Mouse (Mus musculus) c-Kit-positive CD71-positive TER-119-negative erythroid progenitor cells, embryonic 14.5 days (primary cell): ENCODE measurements around the gene Cdhr2.

Experiments used
- DNase-seq: peaks from one replicate; pipeline ENCODE4 v3.0.0-alpha.2; 2013; ENCODE audit warnings: low read depth

Gene Cdhr2

DNA sequence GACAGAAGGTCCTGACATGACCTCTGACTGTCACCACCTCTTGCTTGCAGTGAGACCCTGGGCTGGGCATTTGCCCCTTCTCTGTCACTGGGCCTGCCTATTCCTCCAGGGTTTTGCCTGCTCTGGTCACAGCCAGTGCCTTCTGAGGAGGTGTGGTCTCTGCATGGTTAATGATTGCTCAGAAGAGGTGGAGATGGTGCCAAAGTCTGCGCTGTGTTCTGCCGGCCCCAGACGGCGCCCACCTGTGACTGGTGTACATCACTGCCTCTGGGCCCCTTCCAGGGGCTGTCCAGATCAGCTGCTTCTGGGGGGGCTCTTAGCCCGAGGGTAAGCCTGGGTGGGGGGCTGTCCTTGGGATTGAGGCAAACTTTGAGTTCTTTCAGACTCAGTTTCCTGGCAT, at the start of gene Cdhr2:
Gene Cdhr2 (plus strand): TSS at position 219 of the 400 bp plus-strand sequence.
- no peak for DNase-seq

DNA sequence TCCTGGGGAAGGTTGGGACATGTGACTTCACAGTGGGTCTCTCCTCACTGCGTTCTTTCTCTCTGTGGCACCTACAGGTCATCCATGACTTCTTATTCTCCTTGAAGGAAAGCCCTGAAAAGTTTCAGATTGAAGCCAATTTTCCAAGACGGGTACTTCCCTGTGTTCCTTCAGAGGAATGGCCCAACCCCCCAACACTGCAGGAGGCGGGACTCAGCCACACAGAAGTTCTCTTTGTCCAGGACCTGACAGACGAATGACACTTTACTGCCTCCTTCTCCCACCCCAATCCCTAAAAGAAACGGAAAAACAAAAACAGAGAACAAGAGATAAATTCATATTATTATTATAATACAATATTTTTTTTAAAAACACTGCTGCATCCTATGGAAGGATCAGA, 40.4 kb upstream of the Cdhr2 start:
- DNase-seq = no peak

DNA sequence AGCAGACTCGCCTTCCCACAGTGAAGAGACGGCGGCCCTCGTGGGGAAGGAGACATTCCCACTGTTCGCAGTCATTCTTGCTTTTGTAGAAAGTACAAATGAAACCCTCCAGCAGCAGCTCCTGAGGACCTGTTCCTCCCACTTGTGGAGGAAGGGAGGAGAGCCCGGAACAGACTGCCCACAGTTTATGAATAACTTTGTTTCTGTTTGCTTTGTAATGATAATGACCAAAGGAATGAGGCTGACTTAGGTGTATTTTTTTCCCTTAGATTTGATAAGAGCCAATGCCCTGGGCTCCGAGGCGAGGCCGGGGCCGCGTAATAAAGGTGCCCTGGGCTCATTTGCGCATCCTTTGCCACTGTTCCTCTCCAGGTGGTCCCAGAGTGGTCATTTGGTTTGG, 39.9 kb upstream of the Cdhr2 start:
- DNase-seq = no peak

DNA sequence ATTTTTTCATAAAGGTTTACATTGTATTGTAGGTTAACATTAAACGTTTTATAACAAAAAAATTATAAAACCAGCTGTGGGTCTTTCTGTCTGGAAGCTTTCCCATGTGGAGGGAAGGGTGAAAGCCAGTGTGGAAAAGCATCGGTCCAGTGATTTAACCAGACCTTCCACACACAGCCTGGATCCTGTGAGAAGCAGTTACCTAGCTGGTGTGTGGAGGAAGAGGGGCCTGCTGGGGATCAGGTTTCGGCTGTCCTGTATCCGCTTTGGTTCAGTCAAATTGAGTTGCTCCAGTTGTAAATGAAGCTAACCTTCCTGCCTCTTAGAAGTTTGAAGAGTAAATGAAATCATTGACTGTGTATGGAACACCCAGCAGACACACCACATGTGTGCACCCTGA, 37.3 kb upstream of the Cdhr2 start:
- no peak for DNase-seq

DNA sequence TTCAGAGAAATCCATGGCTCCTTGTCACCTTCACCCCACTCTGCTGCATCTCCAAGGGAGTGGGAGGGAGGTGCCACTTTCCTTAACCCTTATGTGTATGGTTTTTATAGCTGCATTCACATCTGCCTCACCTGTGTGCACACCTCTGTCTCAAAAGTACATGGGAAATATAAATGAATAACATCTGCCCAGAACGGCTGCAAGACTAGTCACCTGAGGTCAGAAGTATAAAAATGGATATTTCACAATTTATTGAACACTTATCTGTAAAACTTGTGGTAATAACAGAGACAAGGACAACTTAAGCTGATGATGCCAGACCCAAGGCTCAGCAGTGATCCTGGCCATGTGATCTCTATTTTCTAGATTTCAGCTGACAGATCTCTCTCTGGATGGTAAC, 36.8 kb upstream of the Cdhr2 start:
- no peak for DNase-seq

DNA sequence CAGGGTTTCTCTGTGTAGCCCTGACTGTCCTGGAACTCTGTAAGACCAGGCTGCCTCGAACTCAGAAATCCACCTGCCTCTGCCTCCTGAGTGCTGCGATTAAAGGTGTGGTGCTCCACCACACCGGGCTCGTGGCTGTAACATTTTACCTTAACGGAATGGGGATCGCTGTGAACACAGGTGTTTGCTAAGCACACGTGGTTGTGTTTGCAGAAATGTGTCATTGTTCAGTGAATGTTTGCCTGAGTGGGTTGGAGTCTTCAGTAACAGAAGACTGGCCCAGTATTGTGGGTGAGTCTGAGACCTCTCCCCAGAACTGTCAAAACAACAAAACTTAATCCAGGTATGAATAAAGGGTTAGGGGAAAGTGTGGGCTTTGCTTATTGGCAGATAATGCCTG, 36.2 kb upstream of the Cdhr2 start:
- no peak for DNase-seq

DNA sequence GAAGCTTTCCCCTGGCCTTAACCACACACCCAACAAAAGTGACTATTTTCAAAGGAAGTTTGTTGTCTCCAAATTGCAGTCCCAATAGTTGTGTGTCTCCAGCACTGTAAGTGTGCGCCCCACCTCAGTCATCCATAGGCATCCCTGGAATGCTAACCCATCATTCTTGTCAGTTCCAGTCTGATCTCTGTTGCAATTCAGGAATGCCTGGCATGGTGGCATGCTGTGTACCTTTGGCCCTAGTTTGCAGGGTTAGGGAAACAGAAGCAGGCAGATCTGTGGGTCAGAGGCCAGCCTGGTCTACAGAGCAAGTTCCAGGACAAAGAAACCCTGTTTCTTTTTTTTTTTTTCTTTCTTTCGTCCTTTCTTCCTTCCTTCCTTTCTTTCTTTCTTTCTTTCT, 30.8 kb upstream of the Cdhr2 start:
- no peak for DNase-seq

DNA sequence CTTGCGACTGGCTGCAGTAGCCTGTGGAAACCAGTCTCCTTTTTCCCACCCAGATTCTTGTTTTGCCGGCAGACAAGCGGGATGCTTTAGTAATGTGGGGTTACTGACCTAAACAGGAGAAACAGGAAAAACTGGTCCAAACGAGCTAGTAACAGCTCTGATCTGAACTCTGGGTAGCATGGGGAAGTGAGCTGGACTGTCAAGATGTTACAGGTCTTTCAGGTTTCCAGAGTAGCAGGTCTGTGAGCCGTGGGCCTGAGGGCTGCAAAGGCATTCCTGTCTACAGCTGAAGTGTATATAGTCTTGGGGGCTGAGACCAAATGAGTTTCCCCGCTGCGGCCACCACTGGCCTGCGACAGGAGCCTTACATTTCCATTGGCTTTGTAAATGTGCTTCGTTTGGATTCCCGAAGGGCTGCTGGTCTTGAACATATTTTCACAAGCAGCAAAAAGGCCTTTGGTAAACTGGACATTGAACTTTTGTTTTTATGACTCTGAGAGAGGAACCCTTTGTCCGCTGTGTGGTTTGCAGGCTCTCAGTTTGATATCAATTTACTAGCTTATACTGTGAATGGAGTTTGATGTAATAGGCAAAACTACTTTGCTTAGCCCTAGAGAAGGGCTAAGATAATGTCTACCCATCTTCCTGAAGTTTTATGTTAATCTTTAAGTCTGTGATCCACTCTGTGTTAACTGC, 25.2 kb upstream of the Cdhr2 start:
- DNase-seq = no peak

DNA sequence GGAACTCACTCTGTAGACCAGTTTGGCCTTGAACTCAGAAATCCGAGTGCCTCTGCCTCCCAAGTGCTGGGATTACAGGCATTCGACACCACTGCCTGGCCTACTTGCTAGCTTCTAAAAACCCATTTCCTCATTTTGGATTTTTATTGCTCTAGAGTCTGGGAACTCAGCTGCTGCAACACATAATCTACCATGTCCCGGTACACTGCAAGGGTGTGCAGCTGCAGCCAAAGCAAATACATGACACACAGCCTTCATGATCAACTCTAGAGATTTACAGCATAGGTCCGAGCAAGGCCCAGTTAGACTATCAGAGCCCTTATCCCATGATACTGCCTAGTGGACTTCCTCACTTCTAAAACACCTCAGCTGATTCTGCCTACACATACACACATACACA, 23.0 kb upstream of the Cdhr2 start:
- DNase-seq = no peak

DNA sequence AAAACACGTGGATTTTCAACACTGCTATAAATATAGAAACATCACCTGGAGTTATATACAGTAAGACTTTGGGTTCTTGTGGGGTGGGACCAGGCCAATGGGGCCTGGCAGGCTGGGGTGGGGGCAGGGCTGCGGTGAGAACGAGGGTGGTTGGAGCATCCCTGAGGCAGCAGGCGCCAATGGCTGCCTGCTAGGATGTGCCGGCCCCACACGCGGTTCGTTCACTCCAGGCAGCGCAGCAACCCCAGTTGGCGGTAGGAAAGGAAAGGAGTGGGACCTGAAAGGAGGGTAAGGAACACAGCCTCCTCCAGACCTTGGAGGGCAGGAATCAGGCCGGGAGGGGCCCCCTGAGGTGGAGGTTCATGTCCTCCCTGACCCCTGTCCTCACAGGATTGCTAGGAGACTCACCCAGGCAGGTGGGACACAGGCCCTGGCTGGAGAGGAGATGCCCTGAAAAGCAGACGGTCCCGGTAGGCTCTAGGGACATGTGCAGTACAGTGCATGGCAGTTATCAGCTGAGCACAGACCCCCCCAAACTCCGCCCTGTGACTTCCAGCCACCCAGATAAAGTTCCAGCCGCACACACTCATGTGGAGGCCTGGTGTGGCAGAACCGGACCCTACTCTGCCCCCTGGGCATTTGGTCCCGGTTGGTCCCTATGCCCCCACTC, 20.9 kb upstream of the Cdhr2 start:
- peak; percentile 75 for DNase-seq

DNA sequence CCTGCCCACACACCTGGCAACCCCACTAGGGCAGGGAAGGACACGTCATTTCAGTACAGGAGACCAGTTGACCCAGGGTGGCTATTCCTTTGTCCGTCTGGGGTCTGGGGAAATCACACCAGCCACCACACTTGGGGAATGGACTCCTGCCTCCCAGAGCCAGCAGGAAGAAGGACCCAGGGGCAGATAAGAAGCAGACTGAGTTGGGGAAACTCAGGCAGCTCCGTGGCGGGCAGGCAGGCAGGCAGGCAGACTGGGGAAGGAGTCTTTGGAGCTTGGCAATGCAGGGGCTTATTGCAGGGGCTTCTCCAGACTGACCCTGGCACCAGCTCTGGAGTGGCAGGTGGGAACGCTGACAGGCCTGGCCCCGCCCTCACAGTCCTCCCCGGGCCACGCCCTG, 20.0 kb upstream of the Cdhr2 start:
- no peak for DNase-seq

DNA sequence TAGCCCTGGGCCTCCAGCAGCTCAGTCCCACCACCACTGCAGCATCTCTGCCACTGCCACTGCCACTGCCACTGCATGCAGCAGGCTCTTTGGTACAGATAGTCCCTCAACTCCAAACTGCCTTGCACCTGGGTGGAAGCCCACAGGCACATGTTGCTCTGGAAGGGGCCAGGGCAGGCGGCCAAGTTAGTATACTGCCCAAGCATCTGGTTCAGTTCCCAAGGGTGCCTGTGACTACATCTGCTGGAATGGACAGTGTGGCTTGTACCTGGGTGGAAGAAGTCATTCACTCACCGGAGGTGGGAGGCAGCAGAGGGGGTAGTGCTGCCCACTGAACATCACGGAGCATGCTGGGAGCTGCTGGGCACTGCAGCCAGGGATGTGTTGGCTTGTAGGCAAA, 18.0 kb upstream of the Cdhr2 start:
- DNase-seq = no peak

DNA sequence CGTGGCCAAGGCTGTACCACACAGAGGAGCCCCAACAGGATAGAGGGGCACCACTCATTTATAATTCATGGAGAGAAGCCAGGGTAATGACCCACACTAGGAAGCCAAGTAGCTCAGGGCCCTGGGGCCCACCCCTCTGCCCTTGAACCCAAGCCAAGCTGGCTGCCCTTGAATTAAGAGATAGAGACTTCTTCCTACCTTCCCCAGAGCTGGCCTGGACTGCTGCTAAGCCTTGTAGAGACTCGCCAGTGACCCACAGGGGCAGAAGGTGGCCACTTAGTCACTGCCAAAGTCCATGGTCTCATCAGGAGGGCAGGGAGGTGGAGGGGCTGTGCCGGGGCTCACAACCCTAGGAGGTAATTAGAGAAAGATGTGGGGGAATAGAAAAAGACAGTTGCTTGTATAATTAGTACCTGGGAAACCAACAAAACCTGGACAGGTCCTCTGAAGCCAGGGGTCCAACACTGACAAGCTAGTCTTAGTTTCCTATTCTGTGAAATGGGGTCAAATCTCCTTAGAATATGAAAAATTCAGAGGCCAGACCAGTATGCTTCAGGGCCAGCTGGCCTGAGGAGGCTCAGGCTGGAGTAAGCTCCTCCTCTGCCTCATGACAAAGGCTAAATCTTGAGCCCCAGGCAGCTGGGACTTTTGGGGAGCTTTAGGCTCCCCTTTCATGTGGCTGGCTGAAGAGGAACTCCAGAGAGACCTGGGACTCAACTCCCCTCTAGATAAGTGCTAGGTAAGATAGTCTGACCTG, 16.9 kb upstream of the Cdhr2 start:
- no peak for DNase-seq

DNA sequence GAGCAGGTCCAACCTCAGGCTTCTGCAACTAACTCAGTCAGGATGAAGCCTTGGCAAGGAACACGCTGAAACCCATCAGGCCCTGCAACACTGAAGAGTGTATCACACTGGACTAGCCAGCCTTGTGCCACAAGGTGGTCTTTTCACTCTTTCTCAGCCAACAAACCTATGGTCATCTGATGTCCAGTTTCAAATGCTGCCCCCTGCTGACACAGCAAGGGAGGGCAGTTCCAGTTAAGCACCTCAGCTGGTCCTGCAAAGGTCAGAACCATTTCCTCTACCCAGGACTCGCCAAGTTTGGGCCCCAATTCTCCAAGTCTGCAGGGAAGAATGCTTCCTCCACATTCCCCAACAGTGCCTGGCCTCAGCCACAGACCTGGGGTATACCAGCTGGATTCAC, 16.1 kb upstream of the Cdhr2 start:
- DNase-seq = no peak

DNA sequence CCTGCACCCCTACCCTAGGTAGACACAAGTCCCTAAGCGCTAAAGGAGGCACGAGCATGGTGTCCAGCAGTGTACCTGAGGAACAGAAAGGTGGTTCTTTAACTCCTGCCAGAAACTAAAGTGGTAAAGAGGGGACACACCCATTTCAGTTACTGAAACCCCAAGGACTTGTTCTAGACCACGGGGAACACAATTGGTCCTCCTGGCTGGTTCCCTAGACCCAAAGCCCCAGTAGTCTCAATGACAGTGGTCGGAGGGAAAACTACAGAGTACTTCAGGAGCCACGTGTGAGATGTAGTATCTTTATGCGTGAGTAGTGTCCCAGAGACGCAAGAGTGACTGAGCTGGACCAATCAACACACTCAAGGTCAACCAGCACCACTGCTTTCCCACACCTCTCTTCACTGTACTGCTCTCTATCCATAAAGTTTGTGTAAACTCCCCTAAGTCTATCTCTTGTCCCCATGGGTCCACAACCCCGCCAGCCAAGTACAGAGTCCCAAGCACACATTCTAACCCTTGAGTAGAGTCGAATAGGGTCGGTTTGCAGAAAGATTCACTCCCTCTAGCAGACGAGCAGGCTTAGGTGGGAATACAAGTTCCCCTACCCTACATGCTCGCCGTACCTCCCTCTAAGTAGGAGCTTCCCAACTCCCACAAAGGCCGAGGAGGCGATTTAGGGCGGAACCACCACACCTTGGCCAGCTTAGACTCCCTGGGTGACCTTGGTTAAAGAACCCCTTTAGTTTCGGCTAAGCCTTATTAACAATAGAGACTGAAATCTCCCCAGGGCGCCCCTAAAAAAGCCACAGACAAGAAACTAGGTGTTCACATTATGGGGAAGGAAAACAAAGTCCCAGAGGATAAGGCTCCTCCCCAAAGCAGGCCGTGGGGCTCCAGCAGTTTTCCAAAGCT, 14.9 kb upstream of the Cdhr2 start:
- no peak for DNase-seq

DNA sequence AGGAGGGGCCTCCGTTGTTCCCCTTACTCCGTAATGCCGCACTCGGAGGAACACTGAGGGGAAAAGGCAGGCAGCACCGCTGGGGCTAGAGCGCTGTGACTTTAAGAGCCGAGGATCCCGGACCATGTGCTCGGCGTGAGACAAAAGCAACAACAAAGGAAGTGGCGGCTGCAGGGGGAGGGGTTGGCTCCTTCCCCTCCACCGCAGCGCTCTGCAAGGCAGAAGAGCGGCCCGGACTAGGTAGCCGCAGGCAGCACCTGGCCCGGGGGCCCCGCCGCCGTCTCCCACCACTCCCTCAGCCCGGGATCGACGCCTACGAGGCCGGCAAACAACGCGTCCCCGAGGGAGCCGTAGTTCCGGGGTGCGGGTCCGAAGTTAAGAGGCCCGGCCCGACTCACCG, 14.2 kb upstream of the Cdhr2 start:
- DNase-seq = no peak

DNA sequence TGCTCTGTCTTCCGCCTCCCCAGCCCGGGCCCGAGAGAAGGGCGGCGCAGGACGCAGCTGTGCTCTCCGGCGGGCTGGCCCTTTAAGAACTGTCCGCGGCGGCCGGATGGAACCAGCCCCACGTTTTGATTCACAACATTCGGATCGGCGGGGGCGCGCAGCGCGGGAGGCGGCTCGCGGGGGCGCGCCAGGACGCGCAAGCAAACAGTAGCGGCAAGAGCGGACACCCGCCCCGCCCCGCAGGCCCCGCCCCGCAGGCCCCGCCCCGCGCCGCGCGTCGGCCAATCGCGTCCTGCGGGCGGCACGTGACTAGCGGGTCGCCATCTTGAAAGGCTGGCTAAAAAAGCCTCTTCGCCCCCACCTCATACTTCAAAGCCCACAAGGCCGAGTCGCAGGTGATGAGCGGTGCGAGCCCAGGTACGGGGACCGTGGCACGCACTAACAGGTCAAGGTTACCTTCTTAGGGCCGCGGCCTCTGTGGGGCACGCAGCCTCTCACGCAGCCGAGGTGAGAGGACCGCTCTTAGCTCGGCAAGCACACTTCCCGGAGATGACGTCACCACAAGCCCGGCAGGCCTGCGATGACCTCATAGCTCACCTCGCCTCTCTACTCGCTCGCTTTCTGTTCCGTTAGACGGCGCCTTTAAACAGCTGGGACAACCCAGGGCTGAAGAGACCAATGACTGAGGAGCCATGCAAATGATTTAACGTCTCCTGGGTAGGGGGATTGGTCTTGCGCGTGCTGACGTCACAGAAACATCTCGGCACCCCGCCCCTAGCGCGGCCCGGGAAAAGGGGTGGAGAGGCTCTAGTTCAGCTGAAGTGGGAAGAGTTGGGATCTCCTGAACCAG, 13.5 kb upstream of the Cdhr2 start:
- DNase-seq = peak; percentile 92

DNA sequence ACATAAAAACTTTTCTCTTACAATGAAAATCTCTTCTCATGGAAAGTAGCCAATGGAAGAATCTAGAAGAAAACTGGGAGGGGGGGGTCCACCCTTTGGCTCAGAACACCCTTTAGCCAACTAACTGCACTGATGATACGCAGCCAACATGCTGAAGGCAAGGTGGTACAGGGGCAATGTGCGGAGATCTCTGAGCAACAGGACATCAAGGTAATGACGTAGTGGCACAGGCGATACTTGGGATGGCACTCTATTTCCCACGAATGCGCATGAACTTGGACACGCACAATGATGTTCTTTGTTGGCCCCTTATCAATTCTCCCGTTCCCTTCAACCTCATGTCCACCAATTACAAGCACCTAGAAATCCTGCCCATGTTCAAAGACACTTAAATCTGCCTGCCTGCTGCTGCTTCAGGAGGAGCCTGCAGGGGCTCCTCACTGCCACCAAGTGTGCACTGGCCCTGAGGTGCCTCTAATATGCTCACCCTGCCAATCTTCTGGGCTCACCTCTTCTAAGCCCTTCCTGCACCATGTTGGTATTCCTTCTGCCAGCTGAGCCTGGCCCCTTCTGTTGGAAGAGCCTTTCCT, 11.0 kb upstream of the Cdhr2 start:
- DNase-seq = no peak

DNA sequence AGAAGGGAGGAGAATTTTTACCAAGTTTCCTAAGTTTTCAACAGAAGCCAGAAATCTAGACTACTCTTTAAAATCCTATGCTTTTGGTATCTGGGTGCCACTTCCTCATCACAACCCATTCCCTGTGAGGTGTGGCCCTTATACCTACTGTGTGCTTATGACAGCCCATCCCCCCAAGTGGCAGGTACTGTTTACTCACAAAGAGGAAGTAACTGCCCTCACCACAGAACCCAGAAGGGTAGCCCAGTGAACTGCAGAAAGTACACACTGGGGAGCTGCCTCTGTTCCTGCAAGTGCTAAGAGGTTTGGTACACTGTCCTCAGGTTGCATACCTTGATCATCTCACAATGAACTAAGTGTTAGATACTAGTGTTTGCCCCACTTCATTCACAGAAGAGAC, 9.5 kb upstream of the Cdhr2 start:
- no peak for DNase-seq

DNA sequence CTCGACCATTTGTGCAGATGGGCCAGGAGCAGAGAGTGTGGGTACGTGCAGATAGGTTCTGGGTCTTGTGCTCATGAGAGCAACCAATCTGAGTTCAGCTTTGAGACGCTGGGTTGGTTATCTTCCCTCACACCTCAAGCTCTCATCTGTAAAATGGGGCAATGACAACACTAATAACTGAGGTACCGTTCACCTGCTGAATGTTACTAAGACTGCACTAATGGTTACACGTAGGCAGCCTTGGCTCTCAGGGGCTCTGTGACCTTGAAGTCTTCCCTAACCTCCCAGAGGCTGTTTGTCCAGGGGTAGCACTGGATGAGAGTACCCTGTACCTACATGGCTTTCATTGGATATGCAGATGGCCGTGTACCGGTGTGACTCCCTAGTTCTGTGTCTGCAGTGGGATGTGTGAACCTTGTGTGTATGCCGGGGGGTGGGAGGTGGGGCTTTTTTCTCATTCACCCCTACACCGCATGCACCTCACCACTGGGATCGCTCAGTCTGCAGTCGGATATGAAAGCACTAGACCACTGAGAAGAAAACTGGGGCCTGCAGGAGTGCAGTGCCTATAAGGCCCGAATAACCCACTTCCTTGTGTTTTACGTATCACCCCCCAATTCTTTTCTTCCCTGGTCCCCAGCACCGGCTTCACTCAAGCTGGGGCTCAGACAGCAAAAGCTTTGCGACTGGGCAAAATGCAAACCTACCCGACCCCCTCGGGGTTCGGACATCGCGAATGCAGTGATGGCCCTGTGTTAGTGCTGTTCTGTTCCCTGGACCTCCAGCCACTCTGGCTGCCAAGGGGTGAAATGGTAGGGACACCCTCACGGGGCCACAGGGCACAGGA, 8.3 kb upstream of the Cdhr2 start:
- no peak for DNase-seq
